Mouse (Mus musculus) lung, adult 18-20 months (tissue): ENCODE results near the gene Olfr763.
"Not testable (repeated sequence)": the region's sequence is repeated elsewhere in the genome, so short reads cannot be mapped to it uniquely, and the experiment has no call there.

Experiments
- DNase-seq, 2 experiments: peaks; one replicate each; pipeline ENCODE4 v3.0.0; 2022; ENCODE audit warnings: mixed read lengths in 2 of 2

Gene Olfr763

DNA sequence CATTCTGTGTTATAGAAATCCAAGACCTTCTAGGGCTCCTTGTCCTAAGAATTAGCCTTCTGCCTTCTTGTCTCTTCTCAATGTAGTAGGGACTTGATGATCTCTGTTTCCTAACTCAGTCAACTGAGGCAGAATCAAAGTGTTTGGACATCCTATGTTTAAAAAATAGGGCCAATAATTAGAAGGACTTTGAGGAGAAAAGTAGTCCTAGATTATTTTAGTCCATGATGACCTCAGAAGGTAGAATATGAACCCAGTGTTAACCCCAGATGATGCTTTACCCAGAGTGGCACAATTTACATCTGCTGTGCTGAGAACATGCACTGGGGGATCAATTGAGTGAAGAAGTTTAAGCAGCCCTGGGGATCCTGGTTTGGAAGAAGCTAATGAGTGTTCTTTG lies 39.3 kb downstream of the Olfr763 start, which contains the start of gene Olfr765:
Gene Olfr765, minus strand, starts transcription at position 101 of the 400 bp plus-strand sequence.
- DNase-seq: not testable (repeated sequence)
